Mouse (Mus musculus): ENCODE measurements around the gene Pqlc2. TPM values are rescaled to one million over a fixed set of nuclear protein-coding genes. Genes with fewer than 3 reads are reported as not detected.

Pqlc2 gene
- polyA plus RNA-seq, 1 experiment, result 10.1 TPM

DNA sequence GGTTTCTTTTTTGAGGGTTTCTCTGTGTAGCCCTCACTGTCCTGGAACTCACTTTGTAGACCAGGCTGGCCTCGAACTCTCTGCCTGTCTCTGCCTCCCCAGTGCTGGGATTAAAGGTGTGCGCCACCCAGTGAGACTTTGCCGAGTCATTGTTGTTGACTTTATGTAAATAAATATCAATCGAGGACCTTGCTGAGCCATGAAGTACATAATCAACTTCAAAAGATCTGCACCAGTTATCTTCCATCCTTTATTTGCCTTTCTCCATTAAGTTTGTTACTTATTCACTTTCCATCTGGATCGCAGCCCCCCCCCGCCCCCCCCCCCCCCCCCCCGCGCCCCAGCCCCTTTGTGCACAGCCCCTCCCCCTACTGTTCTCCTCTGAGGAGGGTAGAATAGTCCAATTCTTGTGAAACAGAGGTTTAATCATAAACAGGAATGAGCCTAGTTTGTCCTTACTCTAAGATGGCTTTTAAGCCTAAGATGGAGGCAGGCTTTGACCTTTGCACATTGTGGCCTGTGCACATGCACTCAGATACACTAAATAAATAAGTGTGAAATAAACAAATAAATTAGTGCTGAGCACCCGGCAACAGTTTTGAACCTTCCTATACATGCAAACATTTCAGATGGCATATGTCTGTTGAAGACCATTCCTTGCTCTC lies 24.3 kb upstream of the Pqlc2 start:
- no peak overlapping the region for H3K4me3 ChIP-seq (ENCODE audit: low read depth, low read length)
- no peak overlapping the region for H3K9ac ChIP-seq (ENCODE audit: low read depth, poor library complexity, severe bottlenecking)
- no peak overlapping the region for H3K27ac ChIP-seq (ENCODE audit: insufficient read depth, low read length)
- H3K36me3 ChIP-seq (ENCODE audit: control insufficient read depth, insufficient read depth, low read length, poor library complexity, severe bottlenecking), result no peaks in the 10 kb centered on the region
- TF ChIP-seq CTCF (IDR thresholded peaks at IDR 0.05; ENCODE audit: low read depth, low read length) (no peak), POLR2A (IDR thresholded peaks at IDR 0.05; ENCODE audit: insufficient read depth, low read length) (no peak), EP300 (IDR thresholded peaks at IDR 0.05; ENCODE audit: insufficient read depth, low read depth, low read length) (no peak)
- H3K9me3 ChIP-seq (replicated peaks; ENCODE audit: control insufficient read depth, insufficient read depth, low read length, poor library complexity, severe bottlenecking), result no peaks in the 10 kb centered on the region
- peaks cover 3% of the 10 kb centered on the region for H3K4me1 ChIP-seq (ENCODE audit: control insufficient read depth, insufficient read depth, low read length)
- H3K27me3 ChIP-seq (ENCODE audit: control insufficient read depth, insufficient read depth, low read length, poor library complexity, severe bottlenecking), result no peaks in the 10 kb centered on the region

GRCm38 (mm10) chr4:139330605-139331004 lies 20.1 kb upstream of the Pqlc2 start:
- Histone ChIP-seq H3K27me3 (ENCODE audit: control insufficient read depth, insufficient read depth, low read length, poor library complexity, severe bottlenecking) (no peaks in the 10 kb centered on the region), H3K9ac (ENCODE audit: low read depth, poor library complexity, severe bottlenecking) (no peak overlapping the region), H3K9me3 (replicated peaks; ENCODE audit: control insufficient read depth, insufficient read depth, low read length, poor library complexity, severe bottlenecking) (no peaks in the 10 kb centered on the region), H3K27ac (ENCODE audit: insufficient read depth, low read length) (no peak overlapping the region), H3K4me1 (ENCODE audit: control insufficient read depth, insufficient read depth, low read length) (peaks cover 1% of the 10 kb centered on the region), H3K4me3 (ENCODE audit: low read depth, low read length) (peak overlapping the region; percentile 45), H3K36me3 (ENCODE audit: control insufficient read depth, insufficient read depth, low read length, poor library complexity, severe bottlenecking) (no peaks in the 10 kb centered on the region)
- TF ChIP-seq POLR2A (IDR thresholded peaks at IDR 0.05; ENCODE audit: insufficient read depth, low read length) (peak; percentile 87), CTCF (IDR thresholded peaks at IDR 0.05; ENCODE audit: low read depth, low read length) (peak; percentile 78), EP300 (IDR thresholded peaks at IDR 0.05; ENCODE audit: insufficient read depth, low read depth, low read length) (0 out of 2 replicates have a peak, but pooled peaks have one; percentile 15)

- H3K4me3 ChIP-seq (ENCODE audit: low read depth, low read length), result no peak overlapping the region
- H3K36me3 ChIP-seq (ENCODE audit: control insufficient read depth, insufficient read depth, low read length, poor library complexity, severe bottlenecking), result 0 out of 2 replicates have a peak, but pooled peaks cover 2% of the 10 kb centered on the region
- no peaks in the 10 kb centered on the region for H3K4me1 ChIP-seq (ENCODE audit: control insufficient read depth, insufficient read depth, low read length)
- no peak overlapping the region for H3K27ac ChIP-seq (ENCODE audit: insufficient read depth, low read length)
- H3K9ac ChIP-seq (ENCODE audit: low read depth, poor library complexity, severe bottlenecking), result no peak overlapping the region
- no peaks in the 10 kb centered on the region for H3K9me3 ChIP-seq (replicated peaks; ENCODE audit: control insufficient read depth, insufficient read depth, low read length, poor library complexity, severe bottlenecking)
- no peaks in the 10 kb centered on the region for H3K27me3 ChIP-seq (ENCODE audit: control insufficient read depth, insufficient read depth, low read length, poor library complexity, severe bottlenecking)
- TF ChIP-seq POLR2A (IDR thresholded peaks at IDR 0.05; ENCODE audit: insufficient read depth, low read length) (no peak), CTCF (IDR thresholded peaks at IDR 0.05; ENCODE audit: low read depth, low read length) (no peak), EP300 (IDR thresholded peaks at IDR 0.05; ENCODE audit: insufficient read depth, low read depth, low read length) (no peak)
Measured at GRCm38 (mm10) chr4:139319740-139320139, 9.2 kb upstream of the Pqlc2 start.

- no peaks in the 10 kb centered on the region for H3K9me3 ChIP-seq (replicated peaks; ENCODE audit: control insufficient read depth, insufficient read depth, low read length, poor library complexity, severe bottlenecking)
- H3K27ac ChIP-seq (ENCODE audit: insufficient read depth, low read length), result no peak overlapping the region
- H3K4me3 ChIP-seq (ENCODE audit: low read depth, low read length), result no peak overlapping the region
- no peaks in the 10 kb centered on the region for H3K4me1 ChIP-seq (ENCODE audit: control insufficient read depth, insufficient read depth, low read length)
- H3K36me3 ChIP-seq (ENCODE audit: control insufficient read depth, insufficient read depth, low read length, poor library complexity, severe bottlenecking), result 0 out of 2 replicates have a peak, but pooled peaks cover 2% of the 10 kb centered on the region
- no peak for TF ChIP-seq CTCF (IDR thresholded peaks at IDR 0.05; ENCODE audit: low read depth, low read length)
- TF ChIP-seq POLR2A (IDR thresholded peaks at IDR 0.05; ENCODE audit: insufficient read depth, low read length), result no peak
- no peak for TF ChIP-seq EP300 (IDR thresholded peaks at IDR 0.05; ENCODE audit: insufficient read depth, low read depth, low read length)
- no peak overlapping the region for H3K9ac ChIP-seq (ENCODE audit: low read depth, poor library complexity, severe bottlenecking)
- H3K27me3 ChIP-seq (ENCODE audit: control insufficient read depth, insufficient read depth, low read length, poor library complexity, severe bottlenecking), result no peaks in the 10 kb centered on the region
Measured at GRCm38 (mm10) chr4:139318449-139318848, 7.9 kb upstream of the Pqlc2 start.

GRCm38 (mm10) chr4:139312632-139313031 lies 2.1 kb upstream of the Pqlc2 start:
- Histone ChIP-seq H3K9ac (ENCODE audit: low read depth, poor library complexity, severe bottlenecking) (no peak overlapping the region), H3K4me3 (ENCODE audit: low read depth, low read length) (no peak overlapping the region), H3K4me1 (ENCODE audit: control insufficient read depth, insufficient read depth, low read length) (no peaks in the 10 kb centered on the region), H3K27me3 (ENCODE audit: control insufficient read depth, insufficient read depth, low read length, poor library complexity, severe bottlenecking) (no peaks in the 10 kb centered on the region), H3K9me3 (replicated peaks; ENCODE audit: control insufficient read depth, insufficient read depth, low read length, poor library complexity, severe bottlenecking) (no peaks in the 10 kb centered on the region), H3K36me3 (ENCODE audit: control insufficient read depth, insufficient read depth, low read length, poor library complexity, severe bottlenecking) (0 out of 2 replicates have a peak, but pooled peaks cover 2% of the 10 kb centered on the region), H3K27ac (ENCODE audit: insufficient read depth, low read length) (no peak overlapping the region)
- TF ChIP-seq CTCF (IDR thresholded peaks at IDR 0.05; ENCODE audit: low read depth, low read length), result peak; percentile 29
- TF ChIP-seq EP300 (IDR thresholded peaks at IDR 0.05; ENCODE audit: insufficient read depth, low read depth, low read length), result no peak

- H3K36me3 ChIP-seq (ENCODE audit: control insufficient read depth, insufficient read depth, low read length, poor library complexity, severe bottlenecking), result 0 out of 2 replicates have a peak, but pooled peaks cover 2% of the 10 kb centered on the region
- H3K4me1 ChIP-seq (ENCODE audit: control insufficient read depth, insufficient read depth, low read length), result no peaks in the 10 kb centered on the region
- no peaks in the 10 kb centered on the region for H3K9me3 ChIP-seq (replicated peaks; ENCODE audit: control insufficient read depth, insufficient read depth, low read length, poor library complexity, severe bottlenecking)
- TF ChIP-seq EP300 (IDR thresholded peaks at IDR 0.05; ENCODE audit: insufficient read depth, low read depth, low read length) (no peak), POLR2A (IDR thresholded peaks at IDR 0.05; ENCODE audit: insufficient read depth, low read length) (no peak), CTCF (IDR thresholded peaks at IDR 0.05; ENCODE audit: low read depth, low read length) (no peak)
- no peaks in the 10 kb centered on the region for H3K27me3 ChIP-seq (ENCODE audit: control insufficient read depth, insufficient read depth, low read length, poor library complexity, severe bottlenecking)
- H3K4me3 ChIP-seq (ENCODE audit: low read depth, low read length), result peak overlapping the region; percentile 82
- H3K27ac ChIP-seq (ENCODE audit: insufficient read depth, low read length), result no peak overlapping the region
- peak overlapping the region; percentile 79 for H3K9ac ChIP-seq (ENCODE audit: low read depth, poor library complexity, severe bottlenecking)
Measured at GRCm38 (mm10) chr4:139311707-139312106, 1.2 kb upstream of the Pqlc2 start.
